Mouse (Mus musculus): ENCODE measurements around the gene Lgi4.

- TF ChIP-seq CTCF (IDR thresholded peaks at IDR 0.05; ENCODE audit: borderline replicate concordance, insufficient read depth, low read depth, low read length), result no peak
- no peak for TF ChIP-seq POLR2A (IDR thresholded peaks at IDR 0.05; ENCODE audit: borderline replicate concordance, insufficient read depth, low read length)
Observed at GRCm38 (mm10) chr7:31070324-31070723, 11.2 kb downstream of the Lgi4 start.
